Mouse (Mus musculus): ENCODE measurements at regions not wholly inside any gene's neighbourhood (a gene's known extent, or its start where the extent isn't known, plus 50 kb on each side); places are given as distances from the start of the nearest gene placed in this dataset.

GRCm38 (mm10) chr6:147371737-147372136, 103.9 kb upstream of the Ccdc91 start:
- no peaks in the 10 kb centered on the region for H3K4me1 ChIP-seq (ENCODE audit: control insufficient read depth, insufficient read depth, low read length)
- H3K4me3 ChIP-seq (replicated peaks; ENCODE audit: low read depth, low read length): no peak overlapping the region
- no peak overlapping the region for H3K9ac ChIP-seq (replicated peaks; ENCODE audit: low read length)
- DNase-seq (no peak), ATAC-seq (ENCODE audit: low FRiP score, low TSS enrichment) (no peak)
- no peaks in the 10 kb centered on the region for H3K36me3 ChIP-seq (ENCODE audit: control insufficient read depth, insufficient read depth, low read length)
- H3K27me3 ChIP-seq (ENCODE audit: control insufficient read depth, insufficient read depth, low read length): no peaks in the 10 kb centered on the region
- 69% methylated on average over 4 of the region's 4 CpGs for WGBS
- H3K4me2 ChIP-seq (ENCODE audit: low read length): no peak overlapping the region
- no peaks in the 10 kb centered on the region for H3K9me3 ChIP-seq (ENCODE audit: control insufficient read depth, low read length)
- H3K27ac ChIP-seq (replicated peaks; ENCODE audit: low read depth, low read length): no peak overlapping the region

DNA sequence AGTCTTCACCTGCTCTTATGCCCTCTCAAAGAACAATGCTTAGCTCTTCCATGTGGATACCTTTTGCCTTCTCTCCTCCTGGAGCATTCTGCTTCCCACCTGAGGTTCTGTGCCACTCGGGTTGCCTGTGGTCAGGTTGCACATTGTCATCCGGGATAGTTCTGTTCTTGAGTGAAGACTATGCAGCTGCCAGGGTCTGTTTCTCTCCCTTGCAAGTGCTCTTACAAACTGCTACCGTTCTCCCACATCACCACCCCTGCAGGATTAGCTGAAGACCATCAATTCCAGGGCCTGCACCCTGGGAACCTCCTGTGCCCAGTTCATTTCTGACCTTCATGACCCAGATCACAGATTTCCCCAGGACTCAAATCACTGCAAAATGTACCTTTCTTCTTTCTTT, 104.3 kb upstream of the Ccdc91 start:
- Histone ChIP-seq H3K27me3 (ENCODE audit: control insufficient read depth, insufficient read depth, low read length) (no peaks in the 10 kb centered on the region), H3K36me3 (ENCODE audit: control insufficient read depth, insufficient read depth, low read length) (no peaks in the 10 kb centered on the region), H3K4me3 (replicated peaks; ENCODE audit: low read depth, low read length) (no peak overlapping the region), H3K27ac (replicated peaks; ENCODE audit: low read depth, low read length) (no peak overlapping the region), H3K4me1 (ENCODE audit: control insufficient read depth, insufficient read depth, low read length) (no peaks in the 10 kb centered on the region), H3K9ac (replicated peaks; ENCODE audit: low read length) (no peak overlapping the region), H3K4me2 (ENCODE audit: low read length) (no peak overlapping the region), H3K9me3 (ENCODE audit: control insufficient read depth, low read length) (no peaks in the 10 kb centered on the region)
- DNase-seq (no peak), ATAC-seq (ENCODE audit: low FRiP score, low TSS enrichment) (no peak)
- 86% methylated on average over 3 of the region's 3 CpGs for WGBS

DNA sequence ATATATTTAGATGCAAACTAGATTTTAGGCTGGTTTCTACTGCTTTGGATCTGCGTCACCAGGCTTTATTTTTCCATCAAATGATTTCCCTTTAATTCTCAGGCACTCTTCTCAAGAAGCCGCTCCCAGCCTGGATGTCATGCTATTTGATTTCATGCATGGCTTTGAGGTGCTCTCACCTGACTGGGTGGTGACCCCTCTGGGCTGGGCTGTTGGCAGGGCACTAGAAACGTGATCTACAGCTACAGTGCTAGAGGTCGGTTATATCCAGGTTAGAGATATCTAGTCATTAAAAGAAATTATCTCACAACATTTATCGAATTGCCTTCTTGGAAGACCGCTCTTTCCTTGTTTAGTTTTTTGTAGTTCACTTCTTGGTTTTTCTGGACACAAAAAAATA, 98.9 kb upstream of the Pthlh start:
- Histone ChIP-seq H3K4me1 (ENCODE audit: control insufficient read depth, insufficient read depth, low read length) (no peaks in the 10 kb centered on the region), H3K36me3 (ENCODE audit: control insufficient read depth, insufficient read depth, low read length) (no peaks in the 10 kb centered on the region), H3K4me3 (replicated peaks; ENCODE audit: low read depth, low read length) (no peak overlapping the region), H3K9ac (replicated peaks; ENCODE audit: low read length) (no peak overlapping the region), H3K4me2 (ENCODE audit: low read length) (no peak overlapping the region), H3K27me3 (ENCODE audit: control insufficient read depth, insufficient read depth, low read length) (no peaks in the 10 kb centered on the region), H3K27ac (replicated peaks; ENCODE audit: low read depth, low read length) (no peak overlapping the region), H3K9me3 (ENCODE audit: control insufficient read depth, low read length) (no peaks in the 10 kb centered on the region)
- ATAC-seq (ENCODE audit: low FRiP score, low TSS enrichment): no peak
- DNase-seq: no peak
- 87% methylated on average over 6 of the region's 6 CpGs for WGBS

DNA sequence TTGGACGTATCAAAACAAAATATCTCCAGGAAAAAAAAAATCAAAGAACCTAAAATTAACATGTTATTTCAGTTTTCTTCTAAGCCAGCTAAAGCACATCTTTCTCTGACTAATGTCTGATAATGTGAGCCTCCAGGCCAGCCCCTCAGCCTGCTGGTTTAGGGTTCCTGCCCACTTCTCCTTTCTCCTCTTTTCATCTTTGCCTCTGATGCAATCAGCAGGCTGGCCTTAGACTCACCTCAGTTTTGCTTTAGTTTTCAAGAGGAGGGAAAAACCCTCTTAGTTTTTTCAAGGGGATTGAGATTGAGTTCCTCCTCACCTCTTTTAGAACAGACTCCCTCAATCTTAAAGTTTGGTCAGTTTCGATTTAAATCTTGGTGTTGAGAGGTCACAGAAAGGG, 93.0 kb upstream of the Pthlh start:
- 80% methylated on average over 2 of the region's 2 CpGs for WGBS
- no peak overlapping the region for H3K4me3 ChIP-seq (replicated peaks; ENCODE audit: low read depth, low read length)
- no peaks in the 10 kb centered on the region for H3K9me3 ChIP-seq (ENCODE audit: control insufficient read depth, low read length)
- H3K4me1 ChIP-seq (ENCODE audit: control insufficient read depth, insufficient read depth, low read length): no peaks in the 10 kb centered on the region
- H3K27ac ChIP-seq (replicated peaks; ENCODE audit: low read depth, low read length): no peak overlapping the region
- H3K9ac ChIP-seq (replicated peaks; ENCODE audit: low read length): no peak overlapping the region
- no peak for ATAC-seq (ENCODE audit: low FRiP score, low TSS enrichment)
- no peak overlapping the region for H3K4me2 ChIP-seq (ENCODE audit: low read length)
- no peaks in the 10 kb centered on the region for H3K36me3 ChIP-seq (ENCODE audit: control insufficient read depth, insufficient read depth, low read length)
- DNase-seq: no peak
- H3K27me3 ChIP-seq (ENCODE audit: control insufficient read depth, insufficient read depth, low read length): no peaks in the 10 kb centered on the region

GRCm38 (mm10) chr6:147356570-147356969, 92.6 kb upstream of the Pthlh start:
- Histone ChIP-seq H3K9me3 (ENCODE audit: control insufficient read depth, low read length) (no peaks in the 10 kb centered on the region), H3K4me3 (replicated peaks; ENCODE audit: low read depth, low read length) (no peak overlapping the region), H3K4me2 (ENCODE audit: low read length) (no peak overlapping the region), H3K9ac (replicated peaks; ENCODE audit: low read length) (no peak overlapping the region), H3K27ac (replicated peaks; ENCODE audit: low read depth, low read length) (no peak overlapping the region), H3K36me3 (ENCODE audit: control insufficient read depth, insufficient read depth, low read length) (no peaks in the 10 kb centered on the region), H3K27me3 (ENCODE audit: control insufficient read depth, insufficient read depth, low read length) (no peaks in the 10 kb centered on the region), H3K4me1 (ENCODE audit: control insufficient read depth, insufficient read depth, low read length) (no peaks in the 10 kb centered on the region)
- ATAC-seq (ENCODE audit: low FRiP score, low TSS enrichment): no peak
- WGBS: 89% methylated on average over 5 of the region's 5 CpGs
- no peak for DNase-seq

GRCm38 (mm10) chr6:147349566-147350237, 85.7 kb upstream of the Pthlh start:
- Histone ChIP-seq H3K36me3 (ENCODE audit: control insufficient read depth, insufficient read depth, low read length) (no peaks in the 10 kb centered on the region), H3K4me2 (ENCODE audit: low read length) (no peak overlapping the region), H3K27me3 (ENCODE audit: control insufficient read depth, insufficient read depth, low read length) (no peaks in the 10 kb centered on the region), H3K27ac (replicated peaks; ENCODE audit: low read depth, low read length) (no peak overlapping the region), H3K4me1 (ENCODE audit: control insufficient read depth, insufficient read depth, low read length) (no peaks in the 10 kb centered on the region), H3K9me3 (ENCODE audit: control insufficient read depth, low read length) (no peaks in the 10 kb centered on the region), H3K9ac (replicated peaks; ENCODE audit: low read length) (no peak overlapping the region), H3K4me3 (replicated peaks; ENCODE audit: low read depth, low read length) (no peak overlapping the region)
- DNase-seq (no peak), ATAC-seq (ENCODE audit: low FRiP score, low TSS enrichment) (no peak)
- WGBS: 76% methylated on average over 4 of the region's 4 CpGs

DNA sequence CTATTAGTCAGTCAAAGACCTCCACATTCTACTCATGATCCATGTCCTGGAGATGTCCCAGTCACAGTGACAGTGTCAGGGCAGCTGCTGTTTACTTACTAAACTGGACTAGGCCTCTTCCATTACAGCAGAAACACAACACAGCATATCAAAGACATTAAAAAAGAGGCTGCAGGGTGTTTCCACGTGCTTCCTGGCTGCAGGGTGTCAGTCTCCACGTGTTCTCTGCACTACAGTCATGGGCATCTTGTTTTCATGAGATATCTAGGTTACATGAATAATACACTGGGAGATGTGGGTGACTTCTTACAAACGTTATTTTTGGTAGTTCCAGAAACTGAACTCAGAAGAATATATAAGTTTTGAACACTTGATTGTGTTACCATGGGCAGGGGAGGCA, 84.6 kb upstream of the Pthlh start:
- H3K9ac ChIP-seq (replicated peaks; ENCODE audit: low read length): no peak overlapping the region
- no peak overlapping the region for H3K4me3 ChIP-seq (replicated peaks; ENCODE audit: low read depth, low read length)
- no peaks in the 10 kb centered on the region for H3K4me1 ChIP-seq (ENCODE audit: control insufficient read depth, insufficient read depth, low read length)
- DNase-seq: no peak
- 72% methylated on average over 3 of the region's 3 CpGs for WGBS
- ATAC-seq (ENCODE audit: low FRiP score, low TSS enrichment): no peak
- no peaks in the 10 kb centered on the region for H3K36me3 ChIP-seq (ENCODE audit: control insufficient read depth, insufficient read depth, low read length)
- H3K27ac ChIP-seq (replicated peaks; ENCODE audit: low read depth, low read length): no peak overlapping the region
- no peaks in the 10 kb centered on the region for H3K9me3 ChIP-seq (ENCODE audit: control insufficient read depth, low read length)
- H3K27me3 ChIP-seq (ENCODE audit: control insufficient read depth, insufficient read depth, low read length): no peaks in the 10 kb centered on the region
- no peak overlapping the region for H3K4me2 ChIP-seq (ENCODE audit: low read length)

DNA sequence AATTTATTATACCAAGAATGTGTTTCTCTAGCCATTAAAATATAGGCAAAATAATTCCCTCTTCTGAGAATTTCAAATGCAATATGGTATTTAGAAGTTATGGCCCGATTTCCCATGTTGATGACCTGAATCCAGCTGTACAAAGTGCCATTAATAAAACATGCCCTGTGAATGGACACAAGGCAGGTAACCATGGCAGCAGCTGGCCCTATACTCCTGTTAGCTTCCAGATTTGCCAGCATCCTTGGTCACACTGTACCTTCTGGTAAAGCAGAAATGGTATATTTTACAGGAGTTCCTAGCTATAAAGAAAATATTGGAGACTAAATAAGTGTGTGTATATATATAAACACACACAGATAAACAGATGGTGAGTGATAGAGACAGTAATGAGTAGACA, 77.1 kb upstream of the Pthlh start:
- no peaks in the 10 kb centered on the region for H3K27me3 ChIP-seq (ENCODE audit: control insufficient read depth, insufficient read depth, low read length)
- no peak overlapping the region for H3K4me2 ChIP-seq (ENCODE audit: low read length)
- no peaks in the 10 kb centered on the region for H3K36me3 ChIP-seq (ENCODE audit: control insufficient read depth, insufficient read depth, low read length)
- 68% methylated on average over 1 of the region's 1 CpGs for WGBS
- no peaks in the 10 kb centered on the region for H3K9me3 ChIP-seq (ENCODE audit: control insufficient read depth, low read length)
- ATAC-seq (ENCODE audit: low FRiP score, low TSS enrichment) (no peak), DNase-seq (peak; percentile 46)
- H3K4me1 ChIP-seq (ENCODE audit: control insufficient read depth, insufficient read depth, low read length): no peaks in the 10 kb centered on the region
- H3K4me3 ChIP-seq (replicated peaks; ENCODE audit: low read depth, low read length): no peak overlapping the region
- H3K9ac ChIP-seq (replicated peaks; ENCODE audit: low read length): no peak overlapping the region
- no peak overlapping the region for H3K27ac ChIP-seq (replicated peaks; ENCODE audit: low read depth, low read length)

- ATAC-seq (ENCODE audit: low FRiP score, low TSS enrichment): no peak
- Histone ChIP-seq H3K9me3 (ENCODE audit: control insufficient read depth, low read length) (no peaks in the 10 kb centered on the region), H3K4me1 (ENCODE audit: control insufficient read depth, insufficient read depth, low read length) (no peaks in the 10 kb centered on the region), H3K4me2 (ENCODE audit: low read length) (no peak overlapping the region), H3K27ac (replicated peaks; ENCODE audit: low read depth, low read length) (no peak overlapping the region), H3K27me3 (ENCODE audit: control insufficient read depth, insufficient read depth, low read length) (no peaks in the 10 kb centered on the region), H3K4me3 (replicated peaks; ENCODE audit: low read depth, low read length) (no peak overlapping the region), H3K9ac (replicated peaks; ENCODE audit: low read length) (no peak overlapping the region), H3K36me3 (ENCODE audit: control insufficient read depth, insufficient read depth, low read length) (no peaks in the 10 kb centered on the region)
- no peak for DNase-seq
- 87% methylated on average over 7 of the region's 7 CpGs for WGBS
Measured at GRCm38 (mm10) chr6:147332976-147333375, 69.0 kb upstream of the Pthlh start.
